Mouse (Mus musculus) fibroblast of lung, adult 2 months (primary cell): ENCODE data around the gene Insl6.

ENCODE experiments used
- DNase-seq: peaks from one replicate; pipeline ENCODE4 v3.0.0-alpha.2; 2011; ENCODE audit warnings: low read depth

Insl6 gene

DNA sequence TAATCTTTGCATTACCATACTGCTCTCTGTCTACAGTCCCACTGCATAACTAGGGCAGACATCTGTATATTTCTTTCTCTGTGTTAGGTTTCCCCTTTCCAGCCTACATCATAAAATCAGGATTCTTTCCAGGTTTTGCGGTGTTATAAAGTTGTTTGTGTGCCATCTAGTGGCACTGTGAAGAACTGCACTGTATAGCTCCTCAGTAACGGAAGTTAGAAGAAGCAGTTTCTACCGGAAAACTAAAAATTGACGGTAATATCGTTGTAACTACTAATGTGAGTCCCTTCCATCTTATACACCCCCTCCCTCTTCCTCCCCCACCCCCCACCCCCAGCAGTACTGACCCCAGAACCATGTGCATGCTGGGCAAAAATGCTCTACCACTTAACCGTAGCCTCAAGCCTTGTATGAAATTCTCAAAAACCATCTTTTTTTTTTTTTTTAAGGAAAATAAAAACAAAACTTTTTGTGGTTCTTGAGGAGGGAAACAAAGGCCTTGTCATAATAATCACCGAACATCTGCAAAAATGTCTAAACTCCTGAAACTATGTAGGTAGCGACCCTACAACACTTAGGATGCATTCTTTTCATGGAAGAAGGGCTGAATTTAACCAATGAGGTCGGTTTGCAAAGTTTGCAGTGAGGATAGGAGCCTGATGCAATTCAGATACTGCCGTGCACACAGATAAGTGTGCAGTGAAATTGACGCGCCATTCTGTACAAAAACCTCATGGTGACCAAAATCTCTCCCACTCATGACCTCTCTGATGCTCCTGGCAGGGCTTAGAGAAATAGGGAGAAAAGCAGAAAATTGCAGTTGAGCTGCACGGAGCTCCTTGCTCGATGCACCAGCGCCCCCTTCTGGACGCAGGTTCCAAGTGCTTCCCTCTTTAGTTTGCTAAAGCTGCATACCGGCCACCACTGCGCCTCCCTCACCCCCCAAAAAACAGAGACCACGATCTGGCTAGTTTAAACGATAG, 30.0 kb upstream of the Insl6 start:
- no peak for DNase-seq

DNA sequence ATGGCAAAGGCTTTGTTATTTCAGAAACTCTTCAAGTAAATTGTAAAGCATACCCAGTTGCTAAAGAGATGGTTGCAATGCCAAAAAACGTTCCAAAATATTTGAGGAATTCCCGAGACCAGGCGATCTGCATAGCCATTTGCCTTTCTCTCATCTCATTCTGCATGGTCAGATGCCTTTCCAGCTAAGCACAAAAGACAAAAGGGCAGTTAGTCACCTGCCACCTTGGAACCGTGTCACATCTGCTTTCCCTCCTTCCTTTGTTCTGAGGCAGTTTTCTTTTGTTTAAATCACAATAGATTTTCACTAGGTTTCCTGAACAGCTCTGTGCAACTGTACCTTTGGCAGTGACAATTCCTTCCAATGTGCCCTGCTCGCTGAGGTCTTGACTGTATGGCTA, 25.8 kb upstream of the Insl6 start:
- no peak for DNase-seq

DNA sequence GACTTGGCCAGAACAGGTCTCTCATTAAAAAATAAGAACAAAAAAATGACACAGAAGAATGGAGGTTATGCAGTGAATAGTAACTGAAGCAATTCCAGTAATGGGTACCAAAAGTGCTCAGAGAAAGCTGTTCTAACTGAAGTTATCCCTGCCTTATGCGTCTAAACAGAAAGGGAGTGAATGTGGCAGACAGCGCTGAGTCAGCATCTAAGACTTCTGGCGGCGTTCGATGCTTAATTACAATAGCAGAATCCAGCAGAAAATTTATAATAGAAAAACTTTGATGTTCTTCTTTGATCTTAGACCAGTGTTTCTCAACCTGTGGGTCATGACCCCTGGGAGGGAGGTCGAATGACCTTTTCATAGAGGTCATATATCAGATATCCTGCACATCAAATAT, 20.5 kb upstream of the Insl6 start:
- DNase-seq, result no peak

GRCm38 (mm10) chr19:29344868-29345267, 19.7 kb upstream of the Insl6 start:
- no peak for DNase-seq

DNA sequence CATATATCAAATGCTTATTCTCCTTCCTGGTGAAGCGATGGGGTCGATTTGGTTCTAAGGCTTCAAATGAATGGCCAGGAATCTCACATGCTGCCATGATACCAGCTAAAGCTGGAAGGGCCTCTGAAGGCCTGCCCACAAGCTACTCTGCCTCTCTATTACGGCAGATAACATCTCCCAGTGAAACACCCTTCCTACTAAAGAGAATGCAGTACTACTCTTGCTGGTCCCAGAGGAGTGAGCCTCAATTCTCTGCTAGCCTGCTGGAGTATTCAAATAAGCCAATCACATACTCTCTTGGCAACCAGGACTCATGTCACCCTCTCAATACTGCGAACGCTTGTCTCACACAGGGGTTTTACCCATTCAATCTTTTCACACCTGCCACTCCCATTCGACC, 17.1 kb upstream of the Insl6 start:
- no peak for DNase-seq

DNA sequence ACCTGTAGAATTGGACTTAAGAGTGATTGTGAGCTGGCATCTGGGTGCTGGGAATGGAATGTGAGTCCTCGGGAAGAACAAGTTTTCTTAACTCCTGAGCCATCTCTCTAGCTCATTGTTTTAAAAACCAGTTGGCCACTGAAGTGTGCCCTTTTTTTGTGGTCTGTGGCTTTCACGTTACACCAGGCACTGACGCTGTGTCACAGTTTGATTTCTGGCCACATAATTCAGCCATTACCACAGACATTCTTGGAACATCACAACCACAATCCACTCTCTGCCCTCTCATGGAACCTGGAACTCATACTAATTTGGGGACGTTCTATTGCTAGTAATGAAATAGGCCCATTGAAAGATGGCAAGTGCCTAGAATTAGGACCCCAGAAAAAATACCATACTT, 15.9 kb upstream of the Insl6 start:
- DNase-seq, result no peak

GRCm38 (mm10) chr19:29336624-29337023, 11.5 kb upstream of the Insl6 start:
- DNase-seq, result no peak

GRCm38 (mm10) chr19:29334068-29334745, 9.1 kb upstream of the Insl6 start, which contains the start of gene Rln1:
Gene Rln1, minus strand, starts transcription at chr19:29334670.
- DNase-seq, result no peak

DNA sequence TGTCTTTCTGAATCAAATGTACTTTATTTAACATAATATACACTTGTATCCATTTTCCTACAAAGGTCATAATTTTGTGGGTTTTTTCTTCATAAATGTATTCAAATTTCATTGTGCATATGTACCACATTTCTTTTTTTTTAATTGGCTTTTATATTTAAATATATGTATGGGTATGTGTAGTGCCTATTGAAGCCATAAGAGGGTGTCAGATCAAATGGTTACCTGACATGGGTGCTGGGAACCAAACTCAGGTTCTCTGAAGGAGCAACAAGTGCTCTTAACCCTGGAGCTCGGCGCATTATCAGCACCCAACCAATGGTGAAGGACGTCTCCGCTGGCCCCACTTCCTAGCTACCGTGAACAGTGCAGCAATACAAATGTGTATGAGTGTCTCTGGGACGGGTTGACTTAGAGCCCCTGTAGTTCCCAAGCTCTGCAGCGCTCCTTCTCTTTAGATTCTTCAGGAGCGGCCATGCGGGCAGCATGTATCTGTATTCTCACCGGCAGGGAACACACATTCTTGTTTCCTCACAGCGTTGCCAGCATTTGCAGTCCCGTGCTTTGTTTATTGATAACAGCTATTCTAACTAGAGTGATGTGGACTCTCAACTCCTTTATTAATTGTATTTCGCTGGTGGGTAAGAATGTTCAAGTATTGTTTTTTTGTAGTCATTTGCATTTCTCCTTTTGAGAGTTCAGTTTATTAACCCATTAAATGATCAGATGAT, 1.8 kb upstream of the Insl6 start:
- no peak for DNase-seq

DNA sequence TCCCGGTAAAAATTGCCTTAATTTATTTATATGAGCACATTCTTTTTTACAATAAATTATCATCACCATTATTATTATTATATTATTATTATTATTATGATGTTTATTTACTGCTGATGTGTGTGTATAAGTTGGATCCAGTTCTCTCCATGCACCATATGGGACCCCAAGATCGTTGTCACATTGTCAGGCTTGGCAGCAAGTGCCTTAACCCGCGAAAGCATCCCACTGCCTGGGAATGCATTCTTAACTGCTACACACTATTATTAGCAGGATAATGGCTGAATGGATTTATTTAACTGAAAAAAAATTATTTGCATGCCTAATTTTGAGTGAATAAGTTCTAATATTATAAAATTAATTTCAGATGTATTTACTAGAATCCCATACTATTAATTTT, 1.2 kb upstream of the Insl6 start:
- no peak for DNase-seq

DNA sequence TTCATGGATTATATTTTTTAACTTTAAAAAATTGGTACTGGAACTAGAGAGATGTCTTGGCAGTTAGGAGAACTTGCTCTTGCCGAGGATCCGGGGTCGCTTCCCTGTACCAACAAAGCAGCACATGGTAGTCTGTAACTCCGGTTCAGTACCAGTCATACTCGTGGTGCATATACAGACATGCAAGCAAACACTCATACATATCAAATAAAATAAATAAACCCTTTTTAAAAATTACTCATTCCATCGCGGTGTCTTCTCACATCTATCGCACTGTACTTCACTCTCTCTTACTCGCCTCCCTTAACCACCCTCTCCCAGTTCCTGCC, 660 bp upstream of the Insl6 start:
- DNase-seq, result no peak

- DNase-seq, result no peak
These were observed 1.6 kb downstream of the Insl6 start for GRCm38 (mm10) chr19:29323416-29324049.

GRCm38 (mm10) chr19:29312661-29313060, 12.5 kb downstream of the Insl6 start:
- DNase-seq, result no peak

GRCm38 (mm10) chr19:29311791-29312190, 13.4 kb downstream of the Insl6 start:
- no peak for DNase-seq

- DNase-seq, result no peak
These were observed 16.3 kb downstream of the Insl6 start for GRCm38 (mm10) chr19:29308832-29309231.

DNA sequence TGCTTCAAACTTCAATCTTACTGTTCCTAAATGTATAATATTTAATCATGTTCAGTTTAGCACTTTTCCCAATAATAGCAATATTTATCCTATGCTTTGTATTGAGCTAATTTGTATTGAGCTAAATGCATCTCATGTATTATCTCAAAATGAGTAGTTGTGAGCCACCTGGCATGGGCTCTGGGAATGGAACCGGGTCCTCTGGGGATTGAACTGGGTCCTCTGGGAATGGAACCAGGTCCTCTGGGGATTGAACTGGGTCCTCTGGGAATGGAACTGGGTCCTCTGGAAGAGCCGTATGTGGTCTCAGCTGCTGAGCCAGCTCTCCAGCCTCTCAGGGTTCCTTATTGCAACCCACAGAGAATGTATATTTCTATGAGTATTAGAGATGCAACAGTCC, 23.0 kb downstream of the Insl6 start:
- DNase-seq, result no peak

- DNase-seq, result no peak
These were observed 24.2 kb downstream of the Insl6 start for GRCm38 (mm10) chr19:29300919-29301318.

DNA sequence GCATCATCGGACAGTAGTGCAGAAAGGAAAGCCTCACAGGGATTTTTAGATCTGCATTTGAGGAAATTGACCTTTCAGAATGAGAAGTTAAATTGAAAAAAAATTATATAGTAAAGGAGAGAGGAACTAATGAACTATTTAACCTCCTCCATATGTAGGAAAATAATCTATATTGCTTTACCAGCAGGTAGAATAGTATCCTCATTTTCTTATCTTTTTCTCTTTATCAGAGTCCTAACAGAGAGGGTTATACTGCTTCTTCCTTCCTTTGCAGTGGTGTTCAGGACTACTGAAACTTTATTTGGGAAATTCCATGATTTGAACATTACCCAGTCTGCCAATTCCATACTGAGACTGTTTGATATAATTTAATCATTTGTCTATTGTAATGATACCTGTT, 27.8 kb downstream of the Insl6 start:
- DNase-seq, result no peak

DNA sequence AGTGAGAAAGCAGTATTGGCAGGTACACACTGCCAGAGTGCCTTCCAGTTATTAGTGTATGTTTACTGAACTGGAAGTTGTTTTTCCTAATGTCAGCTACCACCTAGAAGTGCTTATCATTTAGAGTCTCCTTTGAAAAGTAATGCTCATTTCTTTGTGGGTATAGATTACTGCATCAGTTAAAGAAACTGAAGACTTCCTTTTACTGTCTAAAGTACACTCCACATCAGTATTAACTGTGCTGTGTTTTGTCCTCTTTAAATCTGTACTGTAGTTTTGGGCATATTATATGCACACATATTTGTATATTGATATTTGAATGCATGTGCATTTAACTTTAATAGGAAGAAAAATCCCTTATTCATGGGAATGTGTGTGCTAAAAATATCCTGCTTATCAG, 29.0 kb downstream of the Insl6 start:
- no peak for DNase-seq

- no peak for DNase-seq
These were observed 30.4 kb downstream of the Insl6 start for GRCm38 (mm10) chr19:29294756-29295155.

DNA sequence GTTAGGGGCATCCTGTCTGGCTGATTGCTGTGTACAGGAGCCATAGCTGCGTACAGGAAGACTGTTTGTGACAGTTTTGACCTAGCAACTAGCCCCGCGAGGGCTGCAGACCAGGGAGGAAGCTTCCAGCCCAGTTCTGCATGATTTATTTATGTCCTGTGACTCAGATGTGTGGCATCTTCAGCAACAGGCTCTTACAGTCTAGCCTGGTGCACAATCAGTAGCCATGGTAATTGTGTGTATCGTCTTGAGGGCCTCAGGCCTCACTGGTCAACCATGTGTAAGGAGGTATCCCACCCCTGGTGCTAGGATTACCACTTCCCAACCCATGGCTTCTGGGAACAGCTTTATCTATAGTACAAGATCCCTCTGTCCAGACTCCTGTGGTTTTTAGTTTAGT, 32.6 kb downstream of the Insl6 start:
- no peak for DNase-seq

DNA sequence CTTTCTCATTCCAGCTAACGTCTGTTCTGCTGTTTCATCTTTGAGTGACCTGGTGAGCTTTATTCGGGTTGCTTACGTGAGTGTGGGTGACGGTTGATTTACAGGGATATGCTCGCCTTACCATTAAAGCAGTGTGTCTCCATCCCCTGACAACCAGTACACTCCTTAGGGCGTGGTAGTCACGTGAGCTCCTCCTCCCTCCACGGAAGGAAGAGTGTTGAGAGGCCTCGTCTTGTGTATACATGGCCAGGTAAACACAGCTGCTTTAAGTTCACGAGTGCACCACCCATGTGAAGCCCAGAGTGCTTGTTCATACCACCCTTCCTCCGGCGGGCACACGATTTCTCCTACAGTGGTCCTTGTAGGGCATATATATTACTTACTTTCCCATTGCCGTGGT, 33.6 kb downstream of the Insl6 start:
- DNase-seq, result no peak
